Mouse (Mus musculus) cortical plate, adult 2 months (tissue): ENCODE results near the gene Kcnc1.

Experiments used
- CTCF ChIP-seq: fragments of 200-500 bp; IDR thresholded peaks from 2 replicates; pipeline ENCODE4 v1.5.1; 2011; ENCODE audit warnings: mild to moderate bottlenecking, control low read depth, low read length; ENCODE audit not compliant: insufficient read depth; ENCODE audit errors: extremely low read depth
- POLR2A ChIP-seq: fragments of 200-500 bp; IDR thresholded peaks from 2 replicates; pipeline ENCODE4 v1.6.1; 2011; ENCODE audit warnings: mild to moderate bottlenecking, low read length, control low read depth; ENCODE audit not compliant: insufficient read depth; ENCODE audit errors: extremely low read depth

DNA sequence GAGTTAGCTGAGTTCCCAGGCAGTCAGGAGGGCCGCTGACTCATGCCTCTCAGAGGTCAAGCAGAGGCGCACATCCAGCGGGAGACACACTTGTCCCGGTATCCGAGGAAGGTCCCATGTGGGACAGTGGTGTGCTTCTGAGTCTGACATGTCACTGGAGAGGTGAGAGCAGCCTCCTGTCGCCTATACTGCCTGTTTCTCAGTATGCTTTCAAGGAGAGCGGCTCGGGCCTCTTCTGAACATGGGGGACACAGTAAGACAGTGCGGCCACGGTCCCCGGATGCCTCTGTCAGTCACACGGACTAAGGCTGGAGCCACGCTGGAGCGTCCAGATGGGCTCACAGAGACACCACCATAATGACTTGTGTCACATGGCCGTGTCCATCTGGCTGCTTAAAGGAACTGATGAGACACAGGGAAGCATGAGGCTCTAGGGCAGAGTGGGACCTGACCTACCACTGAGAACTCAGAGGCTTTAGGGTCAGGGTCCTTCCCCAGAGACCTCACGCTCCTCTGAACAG lies 21.9 kb downstream of the Kcnc1 start:
- no peak for TF ChIP-seq POLR2A
- TF ChIP-seq CTCF: no peak
